Comparison of ENCODE assay signal across 8 mouse cellular contexts in genomic region chr4:140679723-140680380, GRCm38 (mm10). TPM values are rescaled to one million over a fixed set of nuclear protein-coding genes. Genes with fewer than 3 reads are reported as not detected.
DNase-seq lines count a peak whose midpoint lies in the region; ATAC-seq lines count a peak whose summit lies in the region.

No protein-coding gene starts in this region.

- peak; percentile 79 for ATAC-seq in frontal cortex, adult (ENCODE audit: low TSS enrichment)
- ATAC-seq in lung, embryonic 15.5 days (ENCODE audit: borderline replicate concordance, extremely low read depth, low FRiP score, low TSS enrichment) = 0 out of 2 replicates have a peak, but pooled peaks have one; percentile 36

- no peaks in the 10 kb centered on the region for H3K36me3 ChIP-seq in lung, embryonic 15.5 days

- H3K9me3 ChIP-seq in lung, embryonic 15.5 days = no peaks in the 10 kb centered on the region

- H3K4me2 ChIP-seq in lung, embryonic 15.5 days = peak overlapping the region; percentile 35

- H3K9ac ChIP-seq in lung, embryonic 15.5 days = no peak overlapping the region

- no peak overlapping the region for H3K4me3 ChIP-seq in lung, embryonic 15.5 days

- H3K27ac ChIP-seq in lung, embryonic 15.5 days = no peak overlapping the region

- DNase-seq in Muller cell, postnatal 12 days (ENCODE audit: inconsistent ontology term) = peak; percentile 76
- peak; percentile 84 to 86 for DNase-seq in cerebellum, adult 18-20 months
- peak; percentile 91 for DNase-seq in heart, postnatal 4 days
- peak; percentile 82 for DNase-seq in layer of hippocampus, adult 9-10 months (ENCODE audit: low spot score)
- DNase-seq in right cerebral cortex, postnatal 10 days (ENCODE audit: low spot score in 2 of 2) = peak; percentile 85 to 91
- peak; percentile 81 for DNase-seq in urinary bladder, postnatal 25 days (ENCODE audit: low spot score)

- peaks cover 13% of the 10 kb centered on the region for H3K4me1 ChIP-seq in lung, embryonic 15.5 days

- H3K27me3 ChIP-seq in lung, embryonic 15.5 days = no peaks in the 10 kb centered on the region

- 21% methylated on average over 18 of the region's 18 CpGs for WGBS in lung, embryonic 15.5 days

RNA-seq across cellular contexts. Expression of gene Arhgef10l, which starts 14.0 kb away (rescaled TPM):
- total RNA-seq in heart, postnatal 4 days (2021) = 10 to 100 TPM; 45.9 to 46.7 TPM
- 14.8 and 16.6 TPM in 2 replicates for polyA plus RNA-seq in lung, embryonic 15.5 days (2015; fragmentation: Nextera tagmentation; extraction: Ambion mirVana)

RNA-seq across cellular contexts. Expression of gene Rcc2, which starts 20.5 kb away (rescaled TPM):
- 10 to 100 TPM; 38.2 to 38.5 TPM for total RNA-seq in heart, postnatal 4 days (2021)
- polyA plus RNA-seq in lung, embryonic 15.5 days (2015; fragmentation: Nextera tagmentation; extraction: Ambion mirVana) = 58.0 and 58.8 TPM in 2 replicates
